Mouse (Mus musculus): ENCODE measurements around the gene Ndufaf8.

GRCm38 (mm10) chr11:120110554-120110953 lies 11.8 kb downstream of the Ndufaf8 start:
- TF ChIP-seq POLR2A (IDR thresholded peaks at IDR 0.05; ENCODE audit: control insufficient read depth, low read depth, low read length) (no peak), CTCF (IDR thresholded peaks at IDR 0.05; ENCODE audit: control insufficient read depth, insufficient read depth, insufficient replicate concordance, low read depth, low read length) (no peak)

Measured in testis, adult 2 months (tissue).